Mouse (Mus musculus) fibroblast of lung, adult 2 months (primary cell): Measurements from ENCODE around the gene Drosha.
"Not testable (repeated sequence)": the region's sequence is repeated elsewhere in the genome, so short reads cannot be mapped to it uniquely, and the experiment has no call there.

Source experiments
- DNase-seq: peaks from one replicate; pipeline ENCODE4 v3.0.0-alpha.2; 2011; ENCODE audit warnings: low read depth

Drosha gene

DNA sequence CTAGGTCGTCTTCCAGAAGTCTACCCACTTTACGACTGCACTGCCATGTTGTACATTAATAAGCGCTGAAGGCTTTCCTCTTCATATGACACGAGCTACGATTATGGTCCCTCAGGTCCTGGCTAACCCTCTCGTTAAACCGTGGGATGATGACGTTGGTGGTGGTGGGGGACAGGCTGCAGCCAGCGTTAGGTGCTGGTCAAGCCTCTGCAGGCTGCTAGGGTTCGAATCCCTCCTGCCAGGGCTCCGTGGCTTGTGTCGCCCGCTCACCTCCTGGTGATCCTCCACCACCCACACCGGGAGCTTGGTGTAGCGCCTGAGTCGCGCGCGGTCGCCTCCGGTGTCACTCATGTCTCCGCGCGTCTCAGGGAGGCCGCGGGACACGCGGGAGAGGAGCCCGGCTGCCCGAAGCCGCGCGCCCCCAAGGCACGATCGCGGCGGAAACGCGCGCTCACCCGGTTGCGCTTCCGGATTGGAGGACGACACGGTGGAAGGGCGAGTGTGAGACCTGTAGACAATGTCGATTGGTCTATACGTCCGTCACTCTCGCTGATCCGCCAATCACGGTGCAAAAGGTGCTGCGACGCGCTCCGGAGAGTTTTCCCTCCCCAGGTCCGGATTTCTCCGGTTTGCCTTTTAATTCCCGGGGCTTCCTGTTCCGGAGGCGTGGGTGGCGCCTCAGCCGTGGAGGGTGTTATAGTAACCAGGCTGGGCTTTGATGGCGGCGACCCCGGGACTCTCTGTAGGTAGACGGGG lies at the start of gene Drosha, which contains the start of gene 6030458C11Rik:
Gene Drosha (plus strand): TSS at position 619 of the 756 bp plus-strand sequence.
Gene 6030458C11Rik (minus strand): TSS at position 453 of the 756 bp plus-strand sequence.
- DNase-seq: peak; percentile 99

DNA sequence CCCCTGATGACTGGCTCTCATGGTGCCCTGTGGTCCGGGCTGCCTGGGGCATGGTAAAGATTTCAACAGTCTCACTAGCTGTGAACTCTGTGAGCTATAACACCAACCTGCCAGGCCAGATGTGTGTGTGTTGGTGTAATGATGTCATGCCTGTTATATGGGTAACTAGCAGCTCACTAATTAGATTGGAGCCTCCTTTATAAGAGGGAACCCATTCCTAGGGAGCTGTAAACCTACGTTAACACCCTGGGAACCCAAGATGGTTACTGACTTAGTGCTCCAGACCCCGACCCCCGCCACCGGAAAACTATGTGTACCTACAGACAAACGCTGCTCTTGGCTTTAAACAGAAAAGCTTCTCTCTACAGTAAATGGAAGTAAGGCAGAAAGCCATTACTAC lies 43.3 kb upstream of the Drosha start:
- DNase-seq: no peak

DNA sequence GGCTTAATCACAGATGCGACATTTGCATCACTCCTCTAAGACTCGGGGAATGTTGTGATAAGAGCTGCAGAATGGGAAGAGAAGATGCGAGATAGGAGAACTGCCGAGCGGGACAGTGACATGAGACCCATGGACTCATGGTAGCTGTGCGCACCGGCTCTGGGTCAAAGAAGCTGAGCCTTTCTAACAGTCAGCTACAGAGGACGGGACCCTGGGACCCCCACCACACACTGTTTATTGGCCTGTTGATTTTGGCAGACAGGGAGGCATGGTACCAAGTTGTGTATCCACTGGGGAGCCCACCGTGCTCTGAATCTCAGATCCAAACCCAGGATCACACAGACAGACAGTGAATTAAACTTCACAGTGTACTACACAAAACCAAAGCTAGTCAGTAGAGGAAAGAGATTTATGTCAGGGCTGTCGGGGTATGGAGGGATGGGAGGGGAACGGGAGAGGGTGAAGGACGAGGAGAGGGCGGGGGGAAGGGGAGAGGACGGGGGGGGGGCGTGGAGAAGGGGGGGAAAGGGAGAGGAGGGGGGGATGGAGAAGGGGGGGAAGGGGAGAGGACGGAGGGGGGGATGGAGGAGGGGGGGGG lies 42.8 kb upstream of the Drosha start:
- DNase-seq: no peak

DNA sequence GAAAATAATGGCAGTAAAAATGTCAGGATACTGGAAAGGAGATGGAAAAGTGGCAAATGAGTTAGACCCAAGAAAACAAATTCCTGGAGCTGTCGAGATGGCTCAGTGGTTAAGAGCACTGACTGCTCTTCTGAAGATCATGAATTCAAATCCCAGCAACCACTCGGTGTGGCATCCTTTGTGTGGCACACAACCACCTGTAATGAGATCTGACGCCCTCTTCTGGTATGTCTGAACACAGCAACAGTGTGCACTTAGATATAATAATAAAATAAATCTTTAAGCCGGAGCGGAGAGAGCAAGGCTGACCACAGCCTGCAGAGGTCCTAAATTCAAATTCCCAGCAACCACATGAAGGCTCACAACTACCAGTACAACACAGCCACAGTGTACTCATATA lies 36.1 kb upstream of the Drosha start:
- DNase-seq: no peak

DNA sequence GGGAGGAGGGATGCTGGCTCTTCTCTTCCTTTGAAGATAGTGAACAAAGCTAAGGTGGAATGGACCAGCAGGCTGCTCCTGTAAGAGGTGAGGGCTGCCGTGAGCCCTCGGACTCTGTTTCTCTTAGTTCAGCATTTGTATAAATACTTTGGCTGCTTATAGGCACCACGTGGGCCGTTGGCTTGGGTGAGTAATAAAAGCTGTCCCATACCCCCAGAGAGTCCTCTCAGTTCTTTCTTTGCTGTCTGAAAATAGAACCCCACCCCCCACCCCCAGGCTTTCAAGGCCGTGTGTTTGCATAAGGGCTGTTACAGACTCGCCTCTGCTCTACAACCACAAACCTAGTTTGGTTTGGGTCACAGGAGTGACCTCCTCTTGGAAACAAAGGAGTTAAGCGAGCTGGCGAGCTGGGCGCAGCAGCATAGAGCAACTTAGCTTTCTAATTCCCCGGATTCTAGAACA lies 35.2 kb upstream of the Drosha start:
- no peak for DNase-seq

DNA sequence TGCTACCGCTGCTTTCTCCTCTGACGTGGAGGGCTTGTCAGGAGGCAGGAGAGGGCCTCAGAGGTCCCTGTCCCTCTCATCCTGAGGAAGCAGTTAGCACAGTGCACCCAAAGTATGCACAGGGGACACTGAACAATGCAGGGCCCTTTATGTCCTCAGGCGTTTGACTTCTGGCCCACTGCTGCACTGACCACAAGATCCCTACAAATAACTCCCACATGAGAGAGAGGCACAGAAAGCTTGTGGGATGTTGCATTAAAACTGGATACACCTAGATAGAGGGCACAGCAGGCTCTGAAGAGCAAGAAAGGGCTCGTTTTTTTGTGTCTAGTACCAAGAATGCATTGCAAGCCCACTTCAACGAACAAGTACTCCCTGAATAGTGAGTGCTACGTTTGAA lies 30.3 kb upstream of the Drosha start:
- DNase-seq: no peak

DNA sequence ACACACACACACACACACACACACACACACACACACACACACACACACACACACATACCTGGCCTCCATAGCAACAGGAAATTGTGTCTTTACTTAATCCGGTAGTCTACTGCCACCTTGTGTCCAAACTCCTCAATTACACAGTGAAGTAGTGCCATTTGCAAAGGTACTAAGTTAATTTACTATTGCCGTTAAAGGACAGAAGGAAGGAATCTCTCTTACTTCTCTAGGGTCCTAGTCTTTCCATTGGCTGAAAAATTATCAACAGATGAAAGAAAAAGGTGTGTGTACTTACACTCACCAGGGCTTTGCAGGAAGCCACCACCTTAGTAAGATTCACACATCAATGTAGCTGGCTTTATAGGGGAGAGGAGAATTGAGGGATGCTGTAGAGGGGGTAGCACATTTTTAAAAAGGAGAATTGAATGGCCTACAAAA lies 29.1 kb upstream of the Drosha start:
- DNase-seq: peak; percentile 52

DNA sequence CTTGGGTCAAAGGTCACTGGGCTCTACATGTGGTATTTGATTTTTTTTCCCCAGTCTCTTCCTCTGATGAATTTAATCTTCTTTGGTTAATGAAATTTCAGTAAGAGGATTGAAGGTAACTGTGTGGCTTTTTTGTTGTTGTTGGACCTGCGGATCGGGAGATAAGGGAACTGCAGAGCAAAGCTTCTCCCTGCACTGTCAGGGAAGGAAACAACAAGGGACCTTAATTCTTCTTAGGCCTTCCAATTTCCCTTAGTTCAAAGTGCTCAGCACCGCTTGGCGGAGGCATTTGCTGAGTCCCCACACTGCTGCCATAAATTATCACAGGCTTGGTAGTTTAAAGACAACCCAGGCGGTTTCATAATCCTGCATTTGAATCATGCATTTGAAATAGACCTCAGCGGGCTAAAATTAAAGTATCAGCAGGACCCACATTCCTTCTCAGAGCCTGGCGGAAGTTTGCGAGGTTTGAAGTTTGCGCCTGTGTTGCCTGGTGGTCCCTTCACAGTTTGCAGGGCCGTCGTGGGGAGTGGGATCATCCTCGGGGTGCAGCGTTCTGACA lies 28.6 kb upstream of the Drosha start:
- no peak for DNase-seq

DNA sequence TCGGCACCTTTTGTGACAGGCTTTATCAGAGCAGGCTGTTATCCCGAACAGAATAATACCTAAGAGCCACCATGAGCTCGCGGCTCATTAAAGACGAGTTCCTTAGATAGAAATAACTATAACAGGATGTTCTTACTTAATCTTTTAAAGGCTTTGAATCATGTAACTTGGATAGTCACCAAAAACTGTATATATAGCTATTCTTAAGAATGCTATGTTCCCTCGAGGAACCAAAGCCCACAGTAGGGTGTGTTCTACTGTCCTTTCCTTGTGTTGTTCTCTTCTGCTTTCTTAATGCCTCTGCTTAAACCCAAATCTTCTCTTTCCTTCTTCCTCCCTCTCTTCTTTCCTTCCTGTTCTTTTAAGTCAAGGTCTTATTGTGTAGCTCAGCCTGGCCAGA lies 26.6 kb upstream of the Drosha start:
- DNase-seq: no peak

DNA sequence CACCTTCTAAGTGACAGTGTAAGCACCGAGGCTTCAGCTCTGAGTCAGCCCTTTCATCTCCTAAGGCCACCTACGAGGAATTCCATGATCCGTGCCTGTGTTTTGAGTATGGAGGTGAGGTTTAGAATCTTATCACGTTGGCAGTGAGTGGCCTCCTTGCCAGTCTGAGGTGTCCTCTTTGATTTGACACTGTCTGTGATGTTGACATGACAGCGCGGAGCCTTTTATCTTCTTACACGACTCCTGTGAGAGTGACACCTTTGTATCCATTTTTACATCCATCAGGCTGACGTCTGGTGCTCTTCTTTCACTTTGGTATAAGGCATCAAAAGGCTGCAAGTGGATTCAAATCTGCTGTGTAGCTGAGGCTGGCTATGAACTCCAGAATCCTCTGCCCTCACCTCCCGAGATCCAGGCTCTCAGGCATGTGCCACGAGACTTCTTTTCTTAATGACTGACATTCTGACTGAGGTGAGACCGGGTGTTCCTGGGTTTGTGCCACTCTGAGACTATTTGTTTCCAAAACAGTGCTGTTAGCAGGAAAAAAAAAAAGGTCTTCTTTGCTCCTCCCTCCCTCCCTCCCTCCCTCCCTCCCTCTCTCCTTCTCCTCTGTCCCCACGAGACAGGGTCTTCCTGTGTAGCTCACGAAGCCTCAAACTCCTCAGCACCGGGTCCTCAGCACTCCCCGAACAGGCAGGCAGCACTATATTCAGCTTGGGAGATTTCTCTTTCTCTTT lies 24.0 kb upstream of the Drosha start:
- no peak for DNase-seq

DNA sequence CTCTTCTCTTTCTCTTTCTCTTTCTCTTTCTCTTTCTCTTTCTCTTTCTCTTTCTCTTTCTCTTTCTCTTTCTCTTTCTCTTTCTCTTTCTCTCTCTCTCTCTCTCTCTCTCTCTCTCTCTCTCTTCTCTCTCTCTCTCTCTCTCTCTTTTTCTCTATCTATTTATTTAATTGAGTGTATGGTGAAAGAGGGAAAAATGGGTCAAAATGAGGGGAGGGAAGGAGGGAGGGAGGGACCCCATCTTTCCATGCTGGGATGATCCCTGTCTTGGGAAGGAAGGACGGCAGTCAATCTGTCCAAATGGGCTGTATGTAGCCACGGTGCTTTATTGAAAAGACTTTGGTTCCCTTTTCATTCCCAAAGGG lies 23.5 kb upstream of the Drosha start:
- DNase-seq: not testable (repeated sequence)

DNA sequence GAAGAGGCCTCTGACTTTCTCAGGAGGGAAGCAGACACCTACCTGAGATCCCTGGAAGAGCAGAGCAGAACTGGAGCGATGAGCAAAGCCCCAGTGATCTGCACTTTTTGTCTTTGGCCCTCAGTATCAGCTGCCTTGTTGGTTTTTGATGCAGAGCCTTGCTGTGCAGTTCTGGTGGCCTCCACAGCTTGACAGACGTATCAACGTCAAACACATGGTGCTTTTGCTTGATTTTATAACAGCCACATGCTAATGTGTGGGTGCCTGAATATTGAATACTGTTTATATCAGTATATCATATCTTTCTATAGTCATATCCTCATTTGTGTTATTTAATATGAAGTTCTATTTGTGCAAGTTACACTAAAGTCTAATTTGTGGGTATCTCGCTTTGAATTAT lies 19.5 kb upstream of the Drosha start:
- DNase-seq: no peak

DNA sequence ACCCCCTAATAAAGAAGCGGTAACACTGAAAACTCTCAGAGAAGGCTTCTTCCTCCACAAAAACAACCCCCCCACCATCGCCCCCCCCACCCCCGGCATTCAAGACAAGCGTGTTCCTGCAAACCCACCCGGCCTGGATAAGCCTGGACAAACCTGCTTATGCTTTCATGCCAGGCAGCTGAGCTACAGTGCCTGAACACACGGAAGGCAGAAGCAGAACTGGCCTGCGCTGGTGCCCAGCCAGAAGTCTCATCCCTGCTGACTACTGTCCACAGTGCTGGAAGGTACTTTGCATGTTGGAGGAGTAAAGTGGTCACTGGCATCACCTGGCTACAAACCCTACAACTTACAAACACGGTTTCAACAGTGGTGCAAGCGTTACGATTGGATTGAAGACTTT lies 17.5 kb upstream of the Drosha start:
- DNase-seq: no peak

DNA sequence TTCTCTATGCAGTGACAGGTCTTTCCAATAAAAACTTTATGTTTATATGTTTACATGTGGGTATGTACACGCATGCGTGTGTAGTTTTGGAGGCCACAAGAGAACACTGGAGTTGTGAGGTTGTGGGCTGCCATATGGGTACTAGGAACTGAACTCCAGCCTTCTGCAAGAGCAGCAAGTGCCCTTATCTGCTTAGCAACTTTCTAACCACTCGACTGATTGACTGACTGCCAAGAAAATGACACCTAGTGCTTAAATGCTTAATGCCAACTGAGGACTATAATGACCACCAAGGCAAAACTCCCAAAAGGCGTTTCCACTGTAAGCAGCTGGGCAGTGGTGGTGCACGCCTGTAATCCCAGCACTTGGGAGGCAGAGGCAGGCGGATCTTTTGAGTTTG lies 15.3 kb upstream of the Drosha start:
- DNase-seq: no peak

DNA sequence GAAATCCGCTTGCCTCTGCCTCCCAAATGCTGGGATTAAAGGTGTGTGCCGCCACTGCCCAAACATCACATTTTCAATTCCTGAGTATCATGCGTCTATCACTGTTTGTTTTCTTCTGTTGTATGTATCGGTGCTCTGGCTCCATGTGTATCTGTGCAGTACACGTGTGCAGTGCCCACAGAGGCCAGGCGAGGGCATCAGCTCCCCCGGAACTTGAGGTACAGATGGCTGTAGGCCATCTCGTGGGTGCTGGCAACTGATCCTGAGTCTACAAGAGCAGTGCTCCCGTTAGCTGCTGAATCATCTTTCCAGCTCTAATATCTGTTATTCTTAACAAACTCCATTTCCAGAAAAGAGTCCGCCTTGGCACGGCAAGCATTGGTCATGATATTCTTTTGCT lies 12.0 kb upstream of the Drosha start:
- no peak for DNase-seq

DNA sequence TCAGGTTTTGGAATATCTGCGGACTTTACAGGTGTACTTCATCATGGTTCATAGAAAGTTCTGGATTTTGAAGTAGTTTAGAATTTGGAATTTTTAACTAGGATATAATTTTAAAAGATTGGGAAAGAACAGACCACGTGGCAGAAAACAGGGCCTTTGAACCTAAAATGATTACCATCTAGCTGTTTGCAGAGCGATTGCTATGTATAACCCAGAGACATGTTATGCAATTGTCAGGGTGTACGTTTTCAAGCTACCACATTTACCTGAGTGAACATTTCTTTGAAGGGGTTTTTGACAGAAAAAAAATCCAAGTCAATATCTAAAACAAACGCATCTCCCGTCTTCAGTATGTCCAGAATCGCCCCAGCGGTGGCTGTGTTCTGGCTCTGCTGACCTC lies 7.0 kb upstream of the Drosha start:
- no peak for DNase-seq

DNA sequence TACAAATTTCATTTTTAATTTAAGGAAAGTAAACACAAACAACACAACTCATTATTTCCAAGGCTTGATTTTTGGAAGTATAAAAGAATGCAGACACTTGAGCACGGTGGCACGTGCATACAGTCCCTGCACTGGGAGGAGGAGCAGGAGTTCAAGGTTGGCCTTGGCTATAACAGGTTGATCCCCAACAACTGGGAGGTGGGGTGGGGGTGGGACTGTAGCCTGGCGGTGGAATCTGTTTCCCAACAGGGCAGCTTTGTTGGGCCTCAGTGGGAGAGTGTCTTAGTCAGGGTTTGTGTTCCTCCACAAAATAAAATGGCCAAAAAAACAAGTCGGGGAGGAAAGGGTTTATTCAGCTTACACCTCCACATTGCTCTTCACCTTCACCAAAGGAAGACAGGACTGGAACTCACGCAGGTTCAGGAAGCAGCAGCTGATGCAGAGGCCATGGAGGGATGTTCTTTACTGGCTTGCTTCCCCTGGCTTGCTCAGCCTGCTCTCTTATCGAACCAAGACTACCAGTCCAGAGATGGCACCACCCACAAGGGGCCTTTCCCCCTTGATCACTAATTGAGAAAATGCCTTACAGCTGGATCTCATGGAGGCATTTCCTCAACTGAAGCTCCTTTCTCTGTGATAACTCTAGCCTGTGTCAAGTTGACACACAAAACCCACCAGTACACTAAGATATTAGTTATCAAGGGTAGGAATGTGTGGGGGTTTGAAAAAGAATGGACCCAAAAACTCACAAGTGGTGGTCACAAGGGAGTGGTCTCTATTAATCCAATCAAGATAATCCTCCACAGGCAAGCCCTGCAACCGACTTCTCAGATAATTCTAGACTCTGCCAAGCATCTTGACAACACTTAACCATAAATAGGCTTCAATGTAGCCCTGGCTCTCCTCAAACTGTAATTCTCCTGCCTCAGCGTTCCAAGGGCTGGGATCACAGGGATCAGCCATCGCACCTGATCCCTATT lies 1.9 kb upstream of the Drosha start:
- no peak for DNase-seq

DNA sequence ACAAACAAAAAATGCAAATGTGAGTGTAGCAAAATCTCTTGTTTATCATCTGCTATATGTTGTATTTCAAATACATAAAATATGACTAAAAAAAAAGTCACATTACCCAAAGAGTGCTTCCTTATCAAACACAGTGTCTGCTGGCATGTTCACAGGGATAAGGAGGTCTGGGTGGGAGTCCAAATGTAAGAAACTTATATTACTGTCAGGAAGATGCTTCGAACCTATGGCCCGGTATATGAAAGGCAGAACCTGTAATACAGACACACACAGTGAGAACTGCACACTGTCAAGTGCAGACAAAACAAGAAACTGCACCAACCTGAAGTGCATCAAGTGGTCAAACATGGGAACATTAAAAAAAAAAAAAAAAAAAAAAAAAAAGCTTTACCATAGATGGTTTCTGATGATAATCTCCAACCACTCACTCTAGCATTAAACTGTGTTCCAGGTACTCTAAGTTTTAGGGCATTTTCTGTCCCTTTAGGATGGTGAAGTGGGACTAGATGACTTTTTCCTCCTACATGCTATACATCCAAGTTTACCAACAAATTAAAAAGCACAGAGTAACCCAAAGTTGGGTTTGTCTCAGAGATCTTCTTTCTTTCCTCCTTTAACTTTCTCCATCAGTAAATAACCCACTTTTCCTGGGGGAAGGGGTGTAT lies 1.0 kb upstream of the Drosha start:
- no peak for DNase-seq

DNA sequence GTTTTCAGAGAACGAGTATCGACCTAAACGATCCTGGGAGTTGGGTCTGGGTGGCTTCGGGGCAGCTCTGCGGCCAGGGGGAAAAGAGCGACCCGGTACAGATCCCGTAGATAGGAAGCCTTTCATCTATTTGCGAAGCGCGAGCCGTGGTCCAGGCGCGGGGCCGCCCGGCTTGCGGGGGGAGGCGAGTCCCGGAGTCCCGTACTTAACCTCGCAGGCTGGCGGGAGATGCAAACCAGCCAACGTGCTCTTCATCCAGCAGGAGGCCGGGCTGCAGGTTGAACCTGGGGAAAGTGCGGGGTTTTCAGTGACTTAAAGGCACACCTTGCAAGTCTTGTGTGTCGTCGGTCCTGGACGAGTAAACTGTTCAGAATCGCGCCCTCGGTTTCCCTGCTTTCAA lies 350 bp downstream of the Drosha start:
- peak; percentile 4 for DNase-seq

DNA sequence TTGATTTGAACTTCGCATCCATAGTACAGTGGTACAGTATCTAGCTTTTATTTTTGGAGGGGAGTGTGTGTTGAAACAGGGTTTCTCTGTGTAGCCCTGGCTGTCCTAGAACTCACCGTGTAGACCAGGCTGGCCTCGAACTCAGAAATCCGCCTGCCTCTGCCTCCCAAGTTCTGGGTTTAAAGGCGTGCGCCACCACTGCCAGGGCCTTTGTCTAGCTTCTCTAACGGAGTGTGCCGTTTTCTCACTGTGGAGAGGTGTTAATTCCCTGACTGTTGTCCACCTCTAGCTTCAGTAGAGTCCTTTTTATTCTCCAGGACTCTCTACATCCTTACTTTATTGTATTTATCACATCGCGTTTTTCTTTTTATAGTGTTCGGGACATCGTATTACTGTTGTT lies 793 bp downstream of the Drosha start:
- DNase-seq: no peak

DNA sequence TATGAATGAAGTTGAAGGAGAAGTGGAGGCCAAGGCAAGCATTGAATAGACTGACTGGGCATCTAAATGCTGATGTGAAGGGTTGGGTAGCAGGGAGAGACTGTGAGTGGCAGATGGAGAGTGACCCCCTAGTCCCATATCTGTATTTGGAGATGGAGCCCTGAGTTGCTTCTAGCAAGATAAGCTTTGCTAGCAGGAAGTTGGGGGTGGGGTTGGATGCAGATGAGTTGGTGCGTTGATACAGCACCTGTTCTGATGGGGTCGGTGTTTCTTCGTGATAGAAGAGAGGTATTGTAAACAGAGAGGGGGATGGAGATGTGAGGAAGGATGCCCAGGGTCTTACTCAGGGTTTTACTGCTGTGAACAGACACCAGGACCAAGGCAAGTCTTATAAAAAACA lies 5.3 kb downstream of the Drosha start:
- no peak for DNase-seq
